Mouse (Mus musculus) intestine, embryonic 16.5 days (tissue): Measurements from ENCODE around the gene Josd2. TPM values are rescaled to one million over a fixed set of nuclear protein-coding genes. Genes with fewer than 3 reads are reported as not detected.

Source experiments
- ATAC-seq: fragments of 200-750 bp; cut with Nextera tagmentation; 2 replicates; pipeline ENCODE4 v1.8.0; 2017; ENCODE audit warnings: moderate TSS enrichment, moderate library complexity
- H3K27ac ChIP-seq: fragments of 300-500 bp; sonication (generic); 2 replicates; pipeline ENCODE4 v1.5.1; 2014; ENCODE audit warnings: mild to moderate bottlenecking, low read length
- H3K27me3 ChIP-seq: fragments of 300-500 bp; sonication (generic); replicated peaks from 2 replicates; pipeline ENCODE4 v1.6.1; 2014; ENCODE audit warnings: low read length, control low read depth, mixed read lengths; ENCODE audit not compliant: control insufficient read depth, insufficient read depth
- H3K36me3 ChIP-seq: fragments of 300-500 bp; sonication (generic); 2 replicates; pipeline ENCODE4 v1.6.1; 2014; ENCODE audit warnings: low read length, control low read depth; ENCODE audit not compliant: control insufficient read depth, insufficient read depth
- H3K4me1 ChIP-seq: fragments of 300-500 bp; sonication (generic); 2 replicates; pipeline ENCODE4 v1.6.1; 2014; ENCODE audit warnings: low read length, control low read depth, mixed read lengths; ENCODE audit not compliant: control insufficient read depth, insufficient read depth
- H3K4me2 ChIP-seq: fragments of 300-500 bp; sonication (generic); 2 replicates; pipeline ENCODE4 v1.6.1; 2014; ENCODE audit warnings: low read depth, low read length, control low read depth
- H3K4me3 ChIP-seq: fragments of 300-500 bp; sonication (generic); 2 replicates; pipeline ENCODE4 v1.5.1; 2014; ENCODE audit warnings: mild to moderate bottlenecking, low read length
- H3K9ac ChIP-seq: fragments of 300-500 bp; sonication (generic); 2 replicates; pipeline ENCODE4 v1.6.1; 2014; ENCODE audit warnings: low read depth, low read length
- H3K9me3 ChIP-seq: fragments of 300-500 bp; sonication (generic); 2 replicates; pipeline ENCODE4 v1.6.1; 2016; ENCODE audit warnings: low read length, control low read depth; ENCODE audit not compliant: control insufficient read depth
- WGBS: fragments of 180-500 bp; shearing (Covaris S2); extraction: QIAGEN DNeasy Blood & Tissue Kit; methylation state at CpG from one replicate; pipeline ENCODE4 v1.1.7; 2014; 5-methylcytosine and 5-hydroxymethylcytosine counted together
- polyA plus RNA-seq: library from polyadenylated mRNA; unstranded; fragments of >200 nt; fragmentation: Nextera tagmentation; extraction: Ambion mirVana; gene quantifications from 2 replicates; pipeline ENCODE4 v1.2.1, GENCODE M21; 2015

The Josd2 gene
- polyA plus RNA-seq, 1 experiment from 2014 or later, result 86.3 TPM

DNA sequence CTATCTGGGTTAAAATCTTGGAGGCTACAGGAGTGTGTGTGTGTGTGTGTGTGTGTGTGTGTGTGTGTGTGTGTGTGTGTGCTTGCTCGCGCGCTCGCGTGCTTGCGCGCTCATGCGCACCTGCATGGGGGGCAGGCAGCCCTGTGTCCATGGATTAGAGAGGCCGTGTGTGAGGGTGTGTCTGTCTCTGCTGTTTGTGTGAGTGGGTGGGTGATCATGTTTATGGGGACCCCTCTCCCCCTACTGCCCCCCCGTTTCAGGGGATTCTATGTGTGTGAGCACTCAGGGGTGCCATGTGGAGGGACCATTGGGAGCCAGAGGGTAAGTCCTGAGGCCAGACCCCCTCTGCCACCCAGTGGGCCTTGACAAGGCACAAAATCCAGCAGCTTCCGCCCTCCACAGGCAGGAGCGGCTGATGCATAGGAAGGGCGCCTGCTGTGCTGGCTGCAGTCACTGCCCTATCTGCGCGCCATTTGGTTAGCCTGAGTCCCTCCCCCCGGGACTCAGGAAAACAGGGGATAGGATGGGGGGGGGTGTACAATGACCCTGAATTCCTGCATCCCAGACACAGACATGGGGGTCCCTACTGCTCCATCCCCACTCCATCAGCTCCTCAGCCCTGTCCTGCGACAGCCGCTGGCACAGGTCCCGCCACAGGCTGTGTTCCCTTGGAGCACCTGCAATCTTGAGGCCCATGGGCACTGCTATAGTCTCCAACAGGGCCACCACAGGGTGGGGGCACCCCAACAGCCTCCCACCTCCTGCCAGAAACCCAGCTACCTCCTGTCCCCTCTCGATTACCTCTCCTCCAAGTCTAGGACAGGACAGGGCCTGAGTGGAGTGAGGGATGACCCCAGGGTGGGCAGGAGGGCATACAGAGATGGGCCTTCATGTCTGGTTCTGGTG, 24.3 kb upstream of the Josd2 start:
- 5% methylated on average over 20 of the region's 20 CpGs for WGBS
- peaks cover 70% of the 10 kb centered on the region for H3K27me3 ChIP-seq
- no peaks in the 10 kb centered on the region for H3K4me1 ChIP-seq
- H3K9me3 ChIP-seq, result no peaks in the 10 kb centered on the region
- H3K36me3 ChIP-seq, result no peaks in the 10 kb centered on the region
- H3K9ac ChIP-seq, result no peak overlapping the region
- H3K4me3 ChIP-seq, result peak overlapping the region; percentile 4
- H3K4me2 ChIP-seq, result no peak overlapping the region; the same call in 1 of the 2 replicates
- no peak for ATAC-seq
- no peak overlapping the region for H3K27ac ChIP-seq

DNA sequence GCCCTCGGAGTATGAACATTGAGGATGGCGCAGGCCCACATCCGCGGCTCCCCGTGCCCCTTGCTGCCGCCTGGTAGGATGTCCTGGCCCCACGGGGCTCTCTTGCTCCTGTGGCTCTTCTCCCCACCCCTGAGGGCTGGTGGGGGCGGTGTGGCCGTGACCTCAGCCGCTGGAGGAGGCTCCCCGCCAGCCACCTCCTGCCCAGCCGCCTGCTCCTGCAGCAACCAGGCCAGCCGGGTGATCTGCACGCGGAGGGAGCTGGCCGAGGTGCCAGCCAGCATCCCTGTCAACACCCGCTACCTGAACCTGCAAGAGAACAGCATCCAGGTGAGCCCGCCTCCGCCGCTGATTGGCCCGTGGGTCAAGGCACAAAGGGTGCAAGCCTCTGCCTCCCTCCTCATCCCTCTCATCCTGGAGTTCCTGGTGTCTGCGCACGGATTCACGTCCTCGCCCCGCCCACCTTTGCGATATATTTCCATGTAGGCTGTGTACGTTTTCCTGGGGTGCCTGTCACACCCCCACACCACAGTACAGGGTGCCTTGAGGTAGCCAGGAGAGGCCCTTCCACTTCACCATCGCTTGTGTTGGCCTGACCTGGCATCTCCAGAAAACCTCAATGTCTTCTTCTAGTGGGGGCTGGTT, 22.8 kb upstream of the Josd2 start:
- H3K27ac ChIP-seq, result no peak overlapping the region
- H3K4me1 ChIP-seq, result no peaks in the 10 kb centered on the region
- no peak overlapping the region for H3K9ac ChIP-seq
- WGBS, result 9% methylated on average over 29 of the region's 29 CpGs
- peaks cover 61% of the 10 kb centered on the region for H3K27me3 ChIP-seq
- no peak overlapping the region for H3K4me3 ChIP-seq
- ATAC-seq, result no peak
- no peaks in the 10 kb centered on the region for H3K9me3 ChIP-seq
- H3K36me3 ChIP-seq, result no peaks in the 10 kb centered on the region
- no peak overlapping the region for H3K4me2 ChIP-seq

DNA sequence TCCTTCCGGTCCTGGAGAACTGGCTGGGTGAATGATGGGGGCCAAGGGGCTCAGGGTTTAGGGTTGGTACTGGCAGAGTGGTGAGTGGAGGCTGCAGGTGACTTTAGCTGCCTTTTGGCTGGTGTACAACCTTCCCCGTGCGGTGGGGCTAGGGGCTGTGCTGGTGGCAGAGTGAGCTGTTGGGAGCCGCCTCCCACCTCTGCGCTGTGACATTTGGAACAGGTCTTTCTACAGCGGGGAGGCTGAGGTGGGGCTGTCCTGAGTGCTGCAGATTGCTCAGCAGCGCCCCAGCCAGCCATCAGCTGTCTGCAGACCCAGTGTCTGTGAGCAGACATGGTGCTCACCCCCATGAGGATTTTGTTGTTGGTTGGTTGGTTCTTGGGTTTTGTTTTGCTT, 22.3 kb upstream of the Josd2 start:
- Histone ChIP-seq H3K4me2 (no peak overlapping the region), H3K36me3 (no peaks in the 10 kb centered on the region), H3K27ac (no peak overlapping the region), H3K4me1 (no peaks in the 10 kb centered on the region), H3K9ac (no peak overlapping the region), H3K4me3 (no peak overlapping the region), H3K27me3 (peaks cover 57% of the 10 kb centered on the region), H3K9me3 (no peaks in the 10 kb centered on the region)
- WGBS, result 14% methylated on average over 7 of the region's 7 CpGs
- no peak for ATAC-seq

GRCm38 (mm10) chr7:44446070-44446855, 21.5 kb upstream of the Josd2 start:
- H3K9me3 ChIP-seq, result no peaks in the 10 kb centered on the region
- H3K4me1 ChIP-seq, result no peaks in the 10 kb centered on the region
- H3K4me3 ChIP-seq, result no peak overlapping the region
- H3K9ac ChIP-seq, result no peak overlapping the region
- H3K36me3 ChIP-seq, result no peaks in the 10 kb centered on the region
- H3K27ac ChIP-seq, result no peak overlapping the region
- no peak for ATAC-seq
- 39% methylated on average over 12 of the region's 12 CpGs for WGBS
- peaks cover 51% of the 10 kb centered on the region for H3K27me3 ChIP-seq
- H3K4me2 ChIP-seq, result no peak overlapping the region

DNA sequence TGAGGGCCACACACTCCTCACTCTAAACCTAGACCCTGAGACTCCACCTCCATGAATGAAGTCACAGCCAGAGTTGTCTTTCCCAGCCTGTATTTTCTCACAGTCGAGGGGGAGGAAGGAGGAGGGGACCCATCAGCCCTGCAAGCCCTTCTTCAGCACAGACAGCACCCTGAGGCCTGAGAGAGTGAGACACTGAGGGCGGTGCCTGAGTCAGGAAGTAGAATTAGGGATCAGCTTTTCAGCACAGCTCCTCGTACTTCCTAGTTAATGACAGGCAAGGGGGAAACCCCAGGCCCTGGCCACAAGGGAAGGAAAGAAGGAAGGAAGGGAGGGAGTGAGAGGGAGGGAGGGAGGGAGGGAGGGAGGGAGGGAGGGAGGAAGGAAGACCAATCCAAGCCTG, 14.5 kb upstream of the Josd2 start:
- no peak overlapping the region for H3K4me2 ChIP-seq
- 8% methylated on average over 3 of the region's 3 CpGs for WGBS
- H3K27me3 ChIP-seq, result no peaks in the 10 kb centered on the region; the same call in 1 of the 2 replicates

GRCm38 (mm10) chr7:44456302-44456701, 11.5 kb upstream of the Josd2 start:
- WGBS, result 77% methylated on average over 1 of the region's 1 CpGs
- no peak overlapping the region for H3K4me2 ChIP-seq
- no peaks in the 10 kb centered on the region for H3K4me1 ChIP-seq
- H3K36me3 ChIP-seq, result no peaks in the 10 kb centered on the region
- no peaks in the 10 kb centered on the region for H3K9me3 ChIP-seq
- H3K27ac ChIP-seq, result no peak overlapping the region
- H3K27me3 ChIP-seq, result peaks cover 11% of the 10 kb centered on the region
- H3K9ac ChIP-seq, result no peak overlapping the region
- no peak for ATAC-seq
- H3K4me3 ChIP-seq, result no peak overlapping the region

More for the DNA sequence above, 14.5 kb upstream of the Josd2 start:
- Histone ChIP-seq H3K27ac (no peak overlapping the region), H3K36me3 (no peaks in the 10 kb centered on the region), H3K4me3 (no peak overlapping the region), H3K9ac (peak overlapping the region; percentile 19; the same call in 1 of the 2 replicates), H3K4me1 (no peaks in the 10 kb centered on the region), H3K9me3 (no peaks in the 10 kb centered on the region)
- no peak for ATAC-seq

GRCm38 (mm10) chr7:44460067-44460466, 7.7 kb upstream of the Josd2 start:
- no peaks in the 10 kb centered on the region for H3K9me3 ChIP-seq
- H3K36me3 ChIP-seq, result no peaks in the 10 kb centered on the region
- peaks cover 7% of the 10 kb centered on the region for H3K4me1 ChIP-seq
- H3K4me3 ChIP-seq, result no peak overlapping the region
- H3K27ac ChIP-seq, result no peak overlapping the region
- H3K9ac ChIP-seq, result no peak overlapping the region
- no peak overlapping the region for H3K4me2 ChIP-seq
- 69% methylated on average over 6 of the region's 6 CpGs for WGBS
- ATAC-seq, result no peak
- H3K27me3 ChIP-seq, result peaks cover 40% of the 10 kb centered on the region

DNA sequence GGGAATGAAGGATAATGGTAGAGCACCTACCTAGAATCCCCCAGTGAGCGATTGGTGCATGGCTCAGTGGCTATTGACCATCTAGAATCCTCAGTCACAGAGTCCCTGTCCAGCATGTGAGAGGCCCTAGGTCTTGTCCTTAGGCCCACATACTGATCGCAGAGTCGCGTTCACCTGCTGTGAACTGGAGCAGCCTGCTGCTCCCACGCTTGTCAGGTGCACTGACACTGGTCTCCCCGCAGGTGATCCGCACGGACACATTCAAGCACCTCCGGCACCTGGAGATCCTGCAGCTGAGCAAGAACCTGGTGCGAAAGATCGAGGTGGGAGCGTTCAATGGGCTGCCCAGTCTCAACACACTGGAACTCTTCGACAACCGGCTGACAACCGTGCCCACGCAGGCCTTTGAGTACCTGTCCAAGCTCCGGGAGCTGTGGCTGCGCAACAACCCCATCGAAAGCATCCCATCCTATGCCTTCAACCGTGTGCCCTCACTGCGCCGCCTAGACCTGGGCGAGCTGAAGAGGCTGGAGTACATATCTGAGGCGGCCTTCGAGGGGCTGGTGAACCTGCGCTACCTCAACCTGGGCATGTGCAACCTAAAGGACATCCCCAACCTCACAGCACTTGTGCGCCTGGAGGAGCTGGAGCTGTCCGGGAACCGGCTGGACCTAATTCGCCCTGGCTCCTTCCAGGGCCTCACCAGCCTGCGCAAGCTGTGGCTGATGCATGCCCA, 6.8 kb upstream of the Josd2 start:
- no peak overlapping the region for H3K27ac ChIP-seq
- no peak overlapping the region for H3K4me3 ChIP-seq
- H3K4me1 ChIP-seq, result peaks cover 12% of the 10 kb centered on the region
- H3K27me3 ChIP-seq, result peaks cover 40% of the 10 kb centered on the region
- no peak overlapping the region for H3K4me2 ChIP-seq
- 63% methylated on average over 31 of the region's 31 CpGs for WGBS
- no peak overlapping the region for H3K9ac ChIP-seq
- no peaks in the 10 kb centered on the region for H3K9me3 ChIP-seq
- ATAC-seq, result no peak
- no peaks in the 10 kb centered on the region for H3K36me3 ChIP-seq
